Mouse (Mus musculus) kidney, adult 2 months (tissue): ENCODE data around the gene Gm10272. TPM values are rescaled to one million over a fixed set of nuclear protein-coding genes. Genes with fewer than 3 reads are reported as not detected.
"Not testable (repeated sequence)": the region's sequence is repeated elsewhere in the genome, so short reads cannot be mapped to it uniquely, and the experiment has no call there.

Experiments
- DNase-seq: peaks from one replicate; pipeline ENCODE4 v3.0.0; 2021
- H3K27ac ChIP-seq: fragments of 200-500 bp; 2 replicates; pipeline ENCODE4 v1.5.1; 2012; ENCODE audit warnings: low read depth, low read length, control low read depth, inconsistent platforms; ENCODE audit not compliant: insufficient read depth
- H3K27me3 ChIP-seq: fragments of 200-500 bp; replicated peaks from 2 replicates; pipeline ENCODE4 v1.6.1; 2012; ENCODE audit warnings: mild to moderate bottlenecking, moderate library complexity, low read length, inconsistent platforms; ENCODE audit not compliant: control insufficient read depth, insufficient read depth
- H3K36me3 ChIP-seq: fragments of 200-500 bp; 2 replicates; pipeline ENCODE4 v1.6.1; 2012; ENCODE audit warnings: mild to moderate bottlenecking, moderate library complexity, low read length, inconsistent platforms; ENCODE audit not compliant: control insufficient read depth, insufficient read depth
- H3K4me1 ChIP-seq: fragments of 200-500 bp; 2 replicates; pipeline ENCODE4 v1.6.1; 2011; ENCODE audit warnings: low read length; ENCODE audit not compliant: control insufficient read depth, insufficient read depth
- H3K4me3 ChIP-seq: fragments of 200-500 bp; 2 replicates; pipeline ENCODE4 v1.5.1; 2011; ENCODE audit warnings: mild to moderate bottlenecking, low read depth, low read length, control low read depth; ENCODE audit not compliant: insufficient read depth
- CTCF ChIP-seq: fragments of 200-500 bp; conservative IDR thresholded peaks from 2 replicates; pipeline ENCODE4 v1.5.1; 2011; ENCODE audit warnings: low read depth, mild to moderate bottlenecking, control low read depth, low read length, moderate library complexity, mixed read lengths; ENCODE audit not compliant: insufficient read depth, insufficient read length
- POLR2A ChIP-seq: fragments of 200-500 bp; IDR thresholded peaks from one replicate; pipeline ENCODE4 v1.6.1; 2011; ENCODE audit warnings: low read depth, low read length, control low read depth
- WGBS: fragments of 180-500 bp; shearing (Covaris S2); methylation state at CpG from one replicate; pipeline ENCODE4 v1.1.7; 2018; 5-methylcytosine and 5-hydroxymethylcytosine counted together
- polyA plus RNA-seq: library from polyadenylated mRNA; depleted of rRNA; stranded (reverse); fragments of >200 nt; gene quantifications from 2 replicates; pipeline ENCODE4 v1.2.3, GENCODE M21; 2012

Gm10272 gene
- polyA plus RNA-seq, 1 experiment, result not detected

- H3K4me1 ChIP-seq, result no peaks in the 10 kb centered on the region
- no peak overlapping the region for H3K4me3 ChIP-seq
- TF ChIP-seq CTCF (no peak), POLR2A (no peak)
- H3K36me3 ChIP-seq, result no peaks in the 10 kb centered on the region
- DNase-seq, result no peak
- WGBS, result under 1% methylated on average over 35 of the region's 35 CpGs
- H3K27ac ChIP-seq, result no peak overlapping the region
- H3K27me3 ChIP-seq, result peaks cover 3% of the 10 kb centered on the region; the same call in 1 of the 2 replicates
These were observed 28.9 kb upstream of the Gm10272 start for GRCm38 (mm10) chr10:77677562-77677961.

- H3K36me3 ChIP-seq, result no peaks in the 10 kb centered on the region
- no peak for DNase-seq
- H3K4me1 ChIP-seq, result no peaks in the 10 kb centered on the region
- WGBS, result 83% methylated on average over 7 of the region's 7 CpGs
- H3K27ac ChIP-seq, result no peak overlapping the region
- no peak overlapping the region for H3K4me3 ChIP-seq
- peaks cover 3% of the 10 kb centered on the region; the same call in 1 of the 2 replicates for H3K27me3 ChIP-seq
- no peak for TF ChIP-seq POLR2A
These were observed 23.4 kb upstream of the Gm10272 start for GRCm38 (mm10) chr10:77682994-77683393.

- H3K4me3 ChIP-seq, result no peak overlapping the region
- no peak for DNase-seq
- TF ChIP-seq CTCF (no peak), POLR2A (no peak)
- H3K36me3 ChIP-seq, result no peaks in the 10 kb centered on the region
- H3K4me1 ChIP-seq, result no peaks in the 10 kb centered on the region
- H3K27ac ChIP-seq, result no peak overlapping the region
- WGBS, result 30% methylated on average over 8 of the region's 8 CpGs
- no peaks in the 10 kb centered on the region for H3K27me3 ChIP-seq
These were observed 22.2 kb upstream of the Gm10272 start for GRCm38 (mm10) chr10:77684181-77684580.

- DNase-seq, result no peak
- TF ChIP-seq CTCF (no peak), POLR2A (no peak)
- H3K4me1 ChIP-seq, result no peaks in the 10 kb centered on the region
- H3K36me3 ChIP-seq, result no peaks in the 10 kb centered on the region
- 14% methylated on average over 22 of the region's 22 CpGs for WGBS
- H3K27me3 ChIP-seq, result no peaks in the 10 kb centered on the region
- no peak within 1 kb of the TSS for H3K4me3 ChIP-seq
- no peak within 1 kb of the TSS for H3K27ac ChIP-seq
These were observed 20.3 kb upstream of the Gm10272 start, which contains the start of gene Tspear for GRCm38 (mm10) chr10:77685895-77686664. Gene Tspear, plus strand, starts transcription at chr10:77686569.

GRCm38 (mm10) chr10:77687021-77687420, 19.4 kb upstream of the Gm10272 start:
- no peak overlapping the region for H3K27ac ChIP-seq
- H3K4me3 ChIP-seq, result no peak overlapping the region
- H3K27me3 ChIP-seq, result no peaks in the 10 kb centered on the region
- DNase-seq, result no peak
- H3K36me3 ChIP-seq, result no peaks in the 10 kb centered on the region
- TF ChIP-seq POLR2A, result no peak
- TF ChIP-seq CTCF, result no peak
- WGBS, result 32% methylated on average over 10 of the region's 10 CpGs
- no peaks in the 10 kb centered on the region for H3K4me1 ChIP-seq

GRCm38 (mm10) chr10:77690356-77690807, 16.0 kb upstream of the Gm10272 start, which contains the start of gene Gm19402:
Gene Gm19402, minus strand, starts transcription at chr10:77690757.
- H3K4me3 ChIP-seq, H3K27ac ChIP-seq, H3K27me3 ChIP-seq, H3K36me3 ChIP-seq, DNase-seq, H3K4me1 ChIP-seq: not testable (repeated sequence)
- 63% methylated on average over 3 of the region's 3 CpGs for WGBS

GRCm38 (mm10) chr10:77697133-77697532, 9.3 kb upstream of the Gm10272 start, which contains the start of gene Gm9508:
Gene Gm9508, minus strand, starts transcription at chr10:77697233.
- Histone ChIP-seq H3K27ac (no peak within 1 kb of the TSS), H3K36me3 (no peaks in the 10 kb centered on the region), H3K27me3 (no peaks in the 10 kb centered on the region), H3K4me1 (no peaks in the 10 kb centered on the region), H3K4me3 (no peak within 1 kb of the TSS)
- DNase-seq, result no peak
- TF ChIP-seq CTCF (no peak), POLR2A (no peak)
- 38% methylated on average over 4 of the region's 4 CpGs for WGBS

GRCm38 (mm10) chr10:77709831-77710230, 3.4 kb downstream of the Gm10272 start:
- TF ChIP-seq POLR2A (no peak), CTCF (no peak)
- no peak overlapping the region for H3K4me3 ChIP-seq
- WGBS, result 79% methylated on average over 3 of the region's 3 CpGs

GRCm38 (mm10) chr10:77711157-77711556, 4.7 kb downstream of the Gm10272 start, which contains the start of gene Gm10024:
Gene Gm10024, plus strand, starts transcription at chr10:77711457.
- H3K27ac ChIP-seq, H3K36me3 ChIP-seq, H3K27me3 ChIP-seq, DNase-seq, H3K4me3 ChIP-seq, H3K4me1 ChIP-seq: not testable (repeated sequence)

More at GRCm38 (mm10) chr10:77709831-77710230, 3.4 kb downstream of the Gm10272 start:
- H3K4me1 ChIP-seq, result no peaks in the 10 kb centered on the region
- no peak overlapping the region for H3K27ac ChIP-seq
- DNase-seq, result no peak
- H3K36me3 ChIP-seq, result no peaks in the 10 kb centered on the region
- H3K27me3 ChIP-seq, result no peaks in the 10 kb centered on the region
